Mouse (Mus musculus) lung, adult 2 months (tissue): ENCODE measurements around the gene Dpy30.

ENCODE experiments used
- CTCF ChIP-seq: fragments of 200-500 bp; IDR thresholded peaks from 2 replicates; pipeline ENCODE4 v1.5.1; 2011; ENCODE audit warnings: mild to moderate bottlenecking, low read length, control low read depth; ENCODE audit not compliant: insufficient read depth
- POLR2A ChIP-seq: fragments of 200-500 bp; IDR thresholded peaks from 2 replicates; pipeline ENCODE4 v1.6.1; 2011; ENCODE audit warnings: low read depth, mild to moderate bottlenecking, control low read depth, low read length, borderline replicate concordance; ENCODE audit errors: extremely low read depth

DNA sequence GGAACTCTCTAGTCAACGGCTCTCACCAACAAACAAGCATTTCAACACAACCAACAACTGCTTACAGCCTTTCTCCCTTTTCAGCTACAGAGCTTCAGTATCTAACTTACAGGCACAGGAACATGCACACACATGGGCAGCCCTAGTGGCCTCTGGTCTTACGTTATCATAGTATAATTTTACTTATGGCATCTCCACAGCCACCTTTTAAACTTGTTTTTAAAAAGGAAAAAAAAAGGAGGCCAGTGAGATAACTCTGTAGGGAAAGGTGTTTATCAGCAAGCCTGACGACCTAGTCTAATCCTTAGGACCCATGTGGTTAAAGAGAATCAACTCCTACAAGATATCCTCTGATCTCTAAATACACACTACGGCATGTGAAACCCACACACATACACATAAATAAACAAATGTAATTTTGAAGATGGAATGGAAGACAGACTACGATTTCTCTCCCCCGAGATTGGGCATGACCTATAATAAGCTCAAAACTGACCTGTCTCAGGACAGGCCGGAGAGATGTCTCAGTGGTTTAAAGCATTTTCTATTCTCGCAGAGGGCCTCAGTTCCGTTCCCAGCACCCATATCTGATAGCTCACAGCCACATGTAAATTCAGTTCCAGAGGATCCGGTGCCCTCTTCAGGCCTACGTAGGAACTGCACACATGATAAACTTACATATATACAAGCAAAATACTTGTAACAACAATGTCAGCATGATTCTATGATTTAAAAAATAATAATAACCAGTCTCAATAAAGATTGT lies 56.1 kb downstream of the Dpy30 start:
- TF ChIP-seq POLR2A (no peak), CTCF (no peak)
